Mouse (Mus musculus) heart, adult 2 months (tissue): ENCODE data around the gene Hs2st1. TPM values are rescaled to one million over a fixed set of nuclear protein-coding genes. Genes with fewer than 3 reads are reported as not detected.

Experiments used
- DNase-seq, 2 experiments: peaks; one replicate each; pipeline ENCODE4 v3.0.0; 2021
- H3K27ac ChIP-seq: fragments of 200-600 bp; 2 replicates; pipeline ENCODE4 v1.8.1; 2022
- H3K27me3 ChIP-seq: fragments of 200-500 bp; 2 replicates; pipeline ENCODE4 v1.6.1; 2012; ENCODE audit warnings: mild to moderate bottlenecking, low read length, inconsistent platforms, mixed read lengths; ENCODE audit not compliant: control insufficient read depth, insufficient read depth
- H3K36me3 ChIP-seq: fragments of 200-500 bp; 2 replicates; pipeline ENCODE4 v1.6.1; 2012; ENCODE audit warnings: low read length, inconsistent platforms; ENCODE audit not compliant: control insufficient read depth, insufficient read depth
- H3K4me1 ChIP-seq: fragments of 200-500 bp; 2 replicates; pipeline ENCODE4 v1.6.1; 2011; ENCODE audit warnings: low read length; ENCODE audit not compliant: control insufficient read depth, insufficient read depth
- H3K4me3 ChIP-seq: fragments of 200-600 bp; 2 replicates; pipeline ENCODE4 v1.8.1; 2022
- H3K79me2 ChIP-seq: fragments of 200-500 bp; replicated peaks from 2 replicates; pipeline ENCODE4 v1.6.1; 2012; ENCODE audit warnings: mild to moderate bottlenecking, inconsistent platforms, low read length, moderate library complexity, mixed read lengths; ENCODE audit not compliant: control insufficient read depth, insufficient read depth
- H3K9ac ChIP-seq: fragments of 200-500 bp; 2 replicates; pipeline ENCODE4 v1.6.1; 2012; ENCODE audit warnings: low read depth, mild to moderate bottlenecking, control low read depth, inconsistent platforms, low read length, mixed read lengths
- CTCF ChIP-seq: fragments of 200-600 bp; IDR thresholded peaks from 2 replicates; pipeline ENCODE4 v1.8.1; 2022; ENCODE audit warnings: antibody characterized with exemption, mild to moderate bottlenecking, moderate library complexity
- EP300 ChIP-seq: fragments of 200-500 bp; IDR thresholded peaks from 2 replicates; pipeline ENCODE4 v1.6.1; 2011; ENCODE audit warnings: low read depth, low read length, control low read depth; ENCODE audit not compliant: insufficient read depth
- POLR2A ChIP-seq: fragments of 200-500 bp; IDR thresholded peaks from 2 replicates; pipeline ENCODE4 v1.6.1; 2011; ENCODE audit warnings: mild to moderate bottlenecking, low read depth, low read length, control low read depth; ENCODE audit not compliant: insufficient read depth
- WGBS: fragments of 180-500 bp; shearing (Covaris S2); methylation state at CpG from one replicate; pipeline ENCODE4 v1.1.7; 2018; 5-methylcytosine and 5-hydroxymethylcytosine counted together
- intact Hi-C: fragments of 180-260 bp; cut with DNase I; formaldehyde crosslinking; loops from one replicate; pipeline ENCODE4 v1.15.1; 2025
- polyA plus RNA-seq: library from polyadenylated mRNA; depleted of rRNA; stranded (reverse); fragments of >200 nt; gene quantifications from 2 replicates; pipeline ENCODE4 v1.2.3, GENCODE M21; 2012
- total RNA-seq, 2 experiments: library from RNA; stranded (reverse); gene quantifications; 2 replicates each; pipeline ENCODE4 v1.2.3; 2021

The Hs2st1 gene
- total and polyA plus RNA-seq, 3 experiments, result 2.3 to 8.4 (median 7.2) TPM

DNA sequence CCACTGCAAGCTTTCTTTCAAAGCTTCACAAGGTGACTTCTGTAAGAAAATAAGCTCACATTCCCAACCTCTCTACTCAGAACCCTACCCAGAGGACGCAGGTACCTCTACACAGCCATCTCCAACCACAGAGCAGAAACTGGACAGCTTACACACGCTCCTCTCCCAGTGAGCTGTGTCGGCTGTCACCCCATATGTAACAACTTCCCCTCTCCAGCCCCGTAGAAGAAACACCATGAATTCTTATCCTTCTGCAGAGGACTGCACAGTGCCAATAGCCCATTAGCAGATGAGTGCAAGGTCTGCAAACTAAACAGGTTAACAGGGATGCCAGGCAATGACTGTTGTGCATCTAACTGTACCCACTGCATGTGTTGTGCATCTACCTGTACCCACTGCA lies 23.5 kb downstream of the Hs2st1 start:
- 36% methylated on average over 4 of the region's 4 CpGs for WGBS
- Histone ChIP-seq H3K79me2 (0 out of 2 replicates have a peak, but pooled peaks cover 2% of the 10 kb centered on the region), H3K4me1 (no peaks in the 10 kb centered on the region), H3K9ac (no peak overlapping the region), H3K27me3 (no peaks in the 10 kb centered on the region), H3K27ac (no peak overlapping the region), H3K4me3 (no peak overlapping the region), H3K36me3 (no peaks in the 10 kb centered on the region)
- DNase-seq, result no peak
- TF ChIP-seq EP300 (no peak), POLR2A (no peak)
- intact Hi-C loops, result no loop called here

DNA sequence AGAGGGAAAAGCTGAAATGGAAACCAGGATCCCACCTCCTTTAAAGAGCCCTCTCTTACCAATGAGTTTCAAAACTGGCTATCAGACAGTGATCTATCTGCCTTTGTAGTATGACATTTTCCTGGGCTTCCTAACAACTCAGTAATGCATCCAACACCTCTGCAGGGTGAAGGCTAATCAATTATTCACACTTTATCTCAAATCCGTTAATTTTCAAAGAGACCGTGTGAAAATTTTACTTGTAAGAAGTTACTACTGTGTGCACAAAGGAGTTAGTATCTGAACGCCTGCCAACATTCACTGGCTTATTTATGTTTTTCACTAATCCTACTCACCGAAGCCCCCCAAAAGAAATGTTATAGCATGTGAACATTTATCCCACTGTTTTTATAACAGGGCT lies 24.1 kb downstream of the Hs2st1 start:
- intact Hi-C loops, result no loop called here
- WGBS, result 58% methylated on average over 4 of the region's 4 CpGs
- H3K27ac ChIP-seq, result no peak overlapping the region

DNA sequence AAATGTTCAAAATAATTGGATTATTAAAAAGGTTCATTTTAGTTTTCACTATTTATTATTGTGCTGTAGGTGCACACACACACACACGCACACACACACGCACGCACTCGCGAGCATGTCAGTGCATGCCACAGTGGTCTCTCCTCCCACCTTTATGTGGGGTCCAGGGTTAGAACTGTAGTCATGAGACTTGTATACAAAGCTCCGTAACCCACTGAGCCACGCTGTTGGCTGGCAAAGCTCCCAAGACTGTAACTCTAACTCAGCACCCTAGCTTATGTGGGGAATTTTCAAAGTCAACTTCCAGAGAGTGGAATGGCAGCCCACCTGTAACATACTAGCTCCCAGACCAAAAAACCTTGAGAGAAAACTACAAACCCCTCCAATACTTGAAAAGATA lies 24.8 kb downstream of the Hs2st1 start:
- H3K79me2 ChIP-seq, result 0 out of 2 replicates have a peak, but pooled peaks cover 2% of the 10 kb centered on the region
- no peak for TF ChIP-seq POLR2A
- no peak for TF ChIP-seq CTCF
- TF ChIP-seq EP300, result no peak
- H3K4me1 ChIP-seq, result no peaks in the 10 kb centered on the region
- no peak overlapping the region for H3K4me3 ChIP-seq
- H3K9ac ChIP-seq, result no peak overlapping the region
- intact Hi-C loops, result no loop called here
- DNase-seq, result no peak
- H3K36me3 ChIP-seq, result no peaks in the 10 kb centered on the region
- no peaks in the 10 kb centered on the region for H3K27me3 ChIP-seq
- 90% methylated on average over 7 of the region's 7 CpGs for whole genome bisulfite sequencing
- no peak overlapping the region for H3K27ac ChIP-seq

More for the DNA sequence above, 24.1 kb downstream of the Hs2st1 start:
- Histone ChIP-seq H3K9ac (no peak overlapping the region), H3K4me1 (no peaks in the 10 kb centered on the region), H3K27me3 (no peaks in the 10 kb centered on the region), H3K4me3 (no peak overlapping the region), H3K36me3 (no peaks in the 10 kb centered on the region), H3K79me2 (0 out of 2 replicates have a peak, but pooled peaks cover 2% of the 10 kb centered on the region)
- no peak for DNase-seq
- no peak for TF ChIP-seq POLR2A
- TF ChIP-seq EP300, result no peak
- no peak for TF ChIP-seq CTCF

DNA sequence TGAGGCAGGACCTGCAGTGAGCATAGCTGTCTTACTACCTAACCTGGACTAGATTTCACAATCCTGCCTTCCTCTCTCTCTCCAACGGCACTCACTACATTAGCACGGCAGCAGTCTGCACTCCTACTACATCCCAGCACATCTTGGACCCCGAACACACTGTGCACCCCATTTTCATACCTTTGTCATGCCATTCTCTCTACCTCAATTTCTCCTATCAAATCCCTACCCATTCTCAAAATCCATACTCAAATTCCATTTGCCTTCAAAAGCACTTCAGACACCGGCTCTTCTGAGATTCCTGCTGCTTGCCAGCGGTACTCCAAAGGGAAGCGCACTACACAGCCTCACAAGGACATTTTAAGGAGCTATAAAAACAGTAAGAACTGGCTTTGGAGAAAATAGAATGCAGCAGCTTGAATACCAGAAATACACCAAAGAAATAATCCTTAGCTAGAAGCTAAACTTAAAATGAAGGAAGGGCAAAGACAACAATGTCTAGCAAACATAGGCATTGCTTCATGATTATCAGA lies 28.0 kb downstream of the Hs2st1 start:
- TF ChIP-seq POLR2A, result no peak
- no peak for TF ChIP-seq CTCF
- no peak for TF ChIP-seq EP300
- peaks cover 5% of the 10 kb centered on the region for H3K36me3 ChIP-seq
- 0 out of 2 replicates have a peak, but pooled peaks cover 2% of the 10 kb centered on the region for H3K79me2 ChIP-seq
- peaks cover 1% of the 10 kb centered on the region; the same call in 1 of the 2 replicates for H3K4me1 ChIP-seq
- WGBS, result 66% methylated on average over 6 of the region's 6 CpGs
- no peak overlapping the region for H3K4me3 ChIP-seq
- no peaks in the 10 kb centered on the region for H3K27me3 ChIP-seq
- H3K27ac ChIP-seq, result no peak overlapping the region
- DNase-seq, result no peak
- intact Hi-C loops, result no loop called here
- H3K9ac ChIP-seq, result no peak overlapping the region

DNA sequence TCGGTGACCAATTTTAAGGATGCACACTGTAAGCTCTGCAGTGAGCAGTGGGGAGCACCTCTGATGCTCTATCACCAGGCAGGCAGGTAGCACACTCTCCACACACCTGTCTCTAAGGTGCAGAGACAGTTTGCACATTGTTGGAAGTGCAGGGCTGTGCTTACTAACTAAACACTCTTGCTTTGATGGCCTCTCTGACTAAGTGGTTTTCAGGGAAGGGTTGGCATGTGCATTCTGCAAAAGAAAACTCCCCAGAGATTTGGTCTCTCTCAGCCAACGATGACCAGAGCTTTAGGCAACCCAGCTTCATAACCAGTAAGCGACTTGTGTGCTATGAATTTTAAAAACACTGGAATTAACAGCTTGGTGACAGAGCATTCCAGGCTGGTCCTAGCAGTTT lies 29.2 kb downstream of the Hs2st1 start:
- peaks cover 5% of the 10 kb centered on the region for H3K36me3 ChIP-seq
- H3K4me3 ChIP-seq, result no peak overlapping the region
- DNase-seq, result no peak
- no peak overlapping the region for H3K27ac ChIP-seq
- H3K4me1 ChIP-seq, result peaks cover 1% of the 10 kb centered on the region; the same call in 1 of the 2 replicates
- 0 out of 2 replicates have a peak, but pooled peaks cover 2% of the 10 kb centered on the region for H3K79me2 ChIP-seq
- no peaks in the 10 kb centered on the region for H3K27me3 ChIP-seq
- no peak overlapping the region for H3K9ac ChIP-seq
- intact Hi-C loops, result no loop called here
- TF ChIP-seq EP300 (no peak), CTCF (no peak), POLR2A (no peak)
- WGBS, result 72% methylated on average over 3 of the region's 3 CpGs

DNA sequence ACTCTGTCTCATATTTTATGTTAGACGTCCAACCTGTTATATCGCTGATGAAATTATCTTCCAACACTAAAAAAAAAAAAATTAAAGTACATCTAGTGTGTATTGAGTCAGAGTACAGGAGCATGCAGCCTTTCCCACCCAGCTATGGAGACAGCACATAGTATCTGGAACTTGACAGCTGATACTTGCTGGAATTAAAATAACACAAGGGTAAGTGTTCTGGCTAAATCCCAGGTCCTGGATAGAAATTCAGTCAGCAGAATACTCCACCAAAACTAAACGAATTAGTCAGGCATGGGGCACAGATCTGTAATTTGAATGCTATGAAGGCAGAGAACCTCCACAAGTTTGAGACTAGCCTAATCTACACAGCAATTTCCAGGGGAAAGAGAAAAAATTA lies 30.9 kb downstream of the Hs2st1 start:
- TF ChIP-seq POLR2A (no peak), CTCF (no peak), EP300 (no peak)
- Histone ChIP-seq H3K27ac (no peak overlapping the region), H3K27me3 (no peaks in the 10 kb centered on the region), H3K36me3 (peaks cover 5% of the 10 kb centered on the region), H3K4me3 (no peak overlapping the region), H3K9ac (no peak overlapping the region), H3K79me2 (0 out of 2 replicates have a peak, but pooled peaks cover 2% of the 10 kb centered on the region), H3K4me1 (peaks cover 1% of the 10 kb centered on the region; the same call in 1 of the 2 replicates)
- intact Hi-C loops, result no loop called here
- WGBS, result 54% methylated on average over 3 of the region's 3 CpGs
- DNase-seq, result no peak
